Mouse (Mus musculus): ENCODE results near the gene Fkbp11. TPM values are rescaled to one million over a fixed set of nuclear protein-coding genes. Genes with fewer than 3 reads are reported as not detected.

The Fkbp11 gene
- polyA plus RNA-seq, 1 experiment from 2014 or later: 20.4 TPM

Other genes starting within 250 kb of the Fkbp11 start
- not detected in 2 replicates for gene Lalba, start 245.5 kb downstream of the Fkbp11 start, polyA plus RNA-seq (2014; fragmentation: Nextera tagmentation; extraction: Ambion mirVana)
- gene Olfr279, start 235.8 kb downstream of the Fkbp11 start, polyA plus RNA-seq (2014; fragmentation: Nextera tagmentation; extraction: Ambion mirVana): not detected in 2 replicates
- 75.9 and 77.5 TPM in 2 replicates for gene Kansl2, start 193.9 kb downstream of the Fkbp11 start, polyA plus RNA-seq (2014; fragmentation: Nextera tagmentation; extraction: Ambion mirVana)
- 38.1 and 42.3 TPM in 2 replicates for gene Ccnt1, start 157.3 kb downstream of the Fkbp11 start, polyA plus RNA-seq (2014; fragmentation: Nextera tagmentation; extraction: Ambion mirVana)
- gene 4930415O20Rik, start 157.2 kb downstream of the Fkbp11 start, polyA plus RNA-seq (2014; fragmentation: Nextera tagmentation; extraction: Ambion mirVana): 0.73 and 1.0 TPM in 2 replicates
- gene Adcy6, start 118.1 kb downstream of the Fkbp11 start, polyA plus RNA-seq (2014; fragmentation: Nextera tagmentation; extraction: Ambion mirVana): 24.5 and 34.8 TPM in 2 replicates
- gene Cacnb3, start 97.4 kb downstream of the Fkbp11 start, polyA plus RNA-seq (2014; fragmentation: Nextera tagmentation; extraction: Ambion mirVana): 9.8 and 9.9 TPM in 2 replicates
- 11.2 and 19.6 TPM in 2 replicates for gene Ddx23, start 65.3 kb downstream of the Fkbp11 start, polyA plus RNA-seq (2014; fragmentation: Nextera tagmentation; extraction: Ambion mirVana)
- gene Rnd1, start 50.7 kb downstream of the Fkbp11 start, polyA plus RNA-seq (2014; fragmentation: Nextera tagmentation; extraction: Ambion mirVana): 1.2 and 1.6 TPM in 2 replicates
- 0.23 and 0.37 TPM in 2 replicates for gene Ccdc65, start 20.0 kb downstream of the Fkbp11 start, polyA plus RNA-seq (2014; fragmentation: Nextera tagmentation; extraction: Ambion mirVana)
- 22.8 and 30.7 TPM in 2 replicates for gene Arf3, start 35.0 kb upstream of the Fkbp11 start, polyA plus RNA-seq (2014; fragmentation: Nextera tagmentation; extraction: Ambion mirVana)
- gene Wnt10b, start 50.0 kb upstream of the Fkbp11 start, polyA plus RNA-seq (2014; fragmentation: Nextera tagmentation; extraction: Ambion mirVana): not detected in 2 replicates
- gene Wnt1, start 61.7 kb upstream of the Fkbp11 start, polyA plus RNA-seq (2014; fragmentation: Nextera tagmentation; extraction: Ambion mirVana): not detected in 2 replicates
- 0.11 and 0.25 TPM in 2 replicates for gene Ddn, start 81.3 kb upstream of the Fkbp11 start, polyA plus RNA-seq (2014; fragmentation: Nextera tagmentation; extraction: Ambion mirVana)
- gene Prkag1, start 103.3 kb upstream of the Fkbp11 start, polyA plus RNA-seq (2014; fragmentation: Nextera tagmentation; extraction: Ambion mirVana): 72.1 and 74.7 TPM in 2 replicates
- 12.7 and 16.1 TPM in 2 replicates for gene Kmt2d, start 143.0 kb upstream of the Fkbp11 start, polyA plus RNA-seq (2014; fragmentation: Nextera tagmentation; extraction: Ambion mirVana)
- 6.5 and 8.8 TPM in 2 replicates for gene Rhebl1, start 166.3 kb upstream of the Fkbp11 start, polyA plus RNA-seq (2014; fragmentation: Nextera tagmentation; extraction: Ambion mirVana)
- 2.5 and 5.0 TPM in 2 replicates for gene Dhh, start 170.3 kb upstream of the Fkbp11 start, polyA plus RNA-seq (2014; fragmentation: Nextera tagmentation; extraction: Ambion mirVana)
- 4.0 and 5.7 TPM in 2 replicates for gene Lmbr1l, start 190.0 kb upstream of the Fkbp11 start, polyA plus RNA-seq (2014; fragmentation: Nextera tagmentation; extraction: Ambion mirVana)
- gene Tuba1b, start 206.4 kb upstream of the Fkbp11 start, polyA plus RNA-seq (2014; fragmentation: Nextera tagmentation; extraction: Ambion mirVana): 1,819 and 1,826 TPM in 2 replicates
- not detected in 2 replicates for gene Gm49450, start 225.4 kb upstream of the Fkbp11 start, polyA plus RNA-seq (2014; fragmentation: Nextera tagmentation; extraction: Ambion mirVana)
- gene Tuba1a, start 225.5 kb upstream of the Fkbp11 start, polyA plus RNA-seq (2014; fragmentation: Nextera tagmentation; extraction: Ambion mirVana): 1,237 and 1,376 TPM in 2 replicates